Mouse (Mus musculus): Measurements from ENCODE around the gene Usp47. TPM values are rescaled to one million over a fixed set of nuclear protein-coding genes. Genes with fewer than 3 reads are reported as not detected.
A peak's percentile ranks its signal among the peaks of the same experiment; 100 is the strongest.

Usp47 gene
- polyA plus RNA-seq, 1 experiment from 2014 or later = 98.6 TPM

DNA sequence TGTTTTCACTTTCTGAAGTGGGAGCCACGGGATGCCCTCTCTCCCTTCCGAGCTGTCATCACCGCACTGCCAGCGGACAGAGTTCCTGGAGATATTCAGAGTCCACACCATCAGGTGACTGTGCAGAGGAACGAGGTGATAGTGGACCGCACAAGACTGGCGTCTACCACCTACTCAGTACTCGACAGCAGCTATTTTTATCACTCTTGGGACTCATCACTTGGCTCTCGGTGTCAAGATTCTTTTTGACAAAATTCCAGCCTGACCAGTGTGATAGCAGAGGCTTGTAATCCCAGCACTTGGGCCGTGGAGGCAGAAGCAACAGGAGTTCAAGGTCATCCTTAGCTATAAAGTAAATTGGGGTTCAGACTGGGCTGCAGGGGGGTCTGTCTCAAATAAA, 125.8 kb downstream of the Usp47 start:
- Histone ChIP-seq H3K36me3 (ENCODE audit: control insufficient read depth, insufficient read depth) (no peaks in the 10 kb centered on the region), H3K4me3 (replicated peaks; ENCODE audit: low read length) (no peak overlapping the region), H3K4me1 (replicated peaks; ENCODE audit: control insufficient read depth, insufficient read depth, low read length) (peaks cover 7% of the 10 kb centered on the region; the same call in 1 of the 2 replicates), H3K27me3 (replicated peaks; ENCODE audit: control insufficient read depth, insufficient read depth, low read length) (no peaks in the 10 kb centered on the region), H3K27ac (ENCODE audit: low read length) (no peak overlapping the region), H3K9ac (replicated peaks; ENCODE audit: low read depth, low read length) (no peak overlapping the region), H3K9me3 (ENCODE audit: control insufficient read depth, low read length) (no peaks in the 10 kb centered on the region), H3K4me2 (ENCODE audit: low read length) (no peak overlapping the region)
- 91% methylated on average over 10 of the region's 10 CpGs for WGBS
- ATAC-seq = no peak

DNA sequence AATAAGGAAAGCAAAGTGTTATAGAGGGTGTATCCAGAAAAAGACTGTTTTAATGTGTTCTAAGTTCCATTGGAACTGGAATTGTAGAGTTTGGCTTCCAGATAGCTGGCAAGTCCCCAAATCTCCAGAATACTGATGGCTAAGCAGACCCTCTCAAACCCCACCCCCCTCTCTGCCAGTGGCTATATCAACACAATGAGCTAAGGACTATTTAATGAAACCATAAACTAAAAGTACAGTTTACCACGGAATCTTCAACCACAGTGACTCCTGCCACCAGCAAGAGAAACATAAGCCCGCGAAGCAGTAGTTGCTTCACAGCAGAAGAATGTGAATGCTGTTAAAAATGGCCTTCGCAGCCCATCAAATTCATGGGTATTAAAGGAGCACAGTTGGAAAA, 131.1 kb downstream of the Usp47 start:
- H3K27me3 ChIP-seq (replicated peaks; ENCODE audit: control insufficient read depth, insufficient read depth, low read length) = no peaks in the 10 kb centered on the region; the same call in 1 of the 2 replicates
- no peak overlapping the region for H3K9ac ChIP-seq (replicated peaks; ENCODE audit: low read depth, low read length)
- no peak overlapping the region for H3K4me2 ChIP-seq (ENCODE audit: low read length)
- H3K36me3 ChIP-seq (ENCODE audit: control insufficient read depth, insufficient read depth) = no peaks in the 10 kb centered on the region
- H3K9me3 ChIP-seq (ENCODE audit: control insufficient read depth, low read length) = no peaks in the 10 kb centered on the region
- no peak overlapping the region for H3K4me3 ChIP-seq (replicated peaks; ENCODE audit: low read length)
- no peak for ATAC-seq
- WGBS = 81% methylated on average over 4 of the region's 4 CpGs
- H3K27ac ChIP-seq (ENCODE audit: low read length) = no peak overlapping the region
- H3K4me1 ChIP-seq (replicated peaks; ENCODE audit: control insufficient read depth, insufficient read depth, low read length) = peaks cover 20% of the 10 kb centered on the region

GRCm38 (mm10) chr7:112155194-112155593, 131.9 kb downstream of the Usp47 start:
- 36% methylated on average over 1 of the region's 1 CpGs for WGBS
- no peak overlapping the region for H3K4me2 ChIP-seq (ENCODE audit: low read length)

GRCm38 (mm10) chr7:112157584-112158315, 134.4 kb downstream of the Usp47 start:
- 11% methylated on average over 22 of the region's 23 CpGs for WGBS
- Histone ChIP-seq H3K4me3 (replicated peaks; ENCODE audit: low read length) (peak overlapping the region; percentile 52), H3K27ac (ENCODE audit: low read length) (no peak overlapping the region), H3K4me2 (ENCODE audit: low read length) (peak overlapping the region; percentile 55), H3K9ac (replicated peaks; ENCODE audit: low read depth, low read length) (peak overlapping the region; percentile 62), H3K9me3 (ENCODE audit: control insufficient read depth, low read length) (no peaks in the 10 kb centered on the region), H3K4me1 (replicated peaks; ENCODE audit: control insufficient read depth, insufficient read depth, low read length) (peaks cover 20% of the 10 kb centered on the region), H3K36me3 (ENCODE audit: control insufficient read depth, insufficient read depth) (no peaks in the 10 kb centered on the region), H3K27me3 (replicated peaks; ENCODE audit: control insufficient read depth, insufficient read depth, low read length) (no peaks in the 10 kb centered on the region; the same call in 1 of the 2 replicates)
- peak; percentile 15; the same call in 1 of the 2 replicates for ATAC-seq

More at GRCm38 (mm10) chr7:112155194-112155593, 131.9 kb downstream of the Usp47 start:
- H3K4me1 ChIP-seq (replicated peaks; ENCODE audit: control insufficient read depth, insufficient read depth, low read length) = peaks cover 20% of the 10 kb centered on the region
- no peak overlapping the region for H3K4me3 ChIP-seq (replicated peaks; ENCODE audit: low read length)
- no peak overlapping the region for H3K9ac ChIP-seq (replicated peaks; ENCODE audit: low read depth, low read length)
- no peak for ATAC-seq
- no peaks in the 10 kb centered on the region for H3K36me3 ChIP-seq (ENCODE audit: control insufficient read depth, insufficient read depth)
- H3K27ac ChIP-seq (ENCODE audit: low read length) = no peak overlapping the region
- H3K9me3 ChIP-seq (ENCODE audit: control insufficient read depth, low read length) = no peaks in the 10 kb centered on the region
- no peaks in the 10 kb centered on the region; the same call in 1 of the 2 replicates for H3K27me3 ChIP-seq (replicated peaks; ENCODE audit: control insufficient read depth, insufficient read depth, low read length)

DNA sequence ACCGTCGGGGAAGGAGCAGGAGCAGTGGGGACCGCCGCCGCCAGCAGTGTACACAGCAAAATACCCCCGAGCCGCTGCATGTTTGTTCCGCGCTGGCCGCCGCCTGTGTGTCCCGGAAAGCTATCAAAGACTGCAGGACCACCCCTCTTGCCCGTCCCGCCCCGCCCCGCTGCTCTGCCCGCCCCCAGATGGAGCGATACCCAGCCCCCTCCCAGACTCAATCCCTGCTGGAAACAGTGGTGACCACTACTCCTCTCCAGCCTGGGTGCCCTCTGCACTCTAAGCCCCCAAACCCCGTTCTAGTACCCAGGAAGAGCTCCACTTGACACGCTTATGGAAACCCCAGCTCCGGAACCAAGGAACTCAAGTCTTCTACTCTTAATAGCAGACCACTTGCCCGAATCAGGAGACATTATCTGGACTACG, 135.0 kb downstream of the Usp47 start:
- H3K9me3 ChIP-seq (ENCODE audit: control insufficient read depth, low read length) = no peaks in the 10 kb centered on the region
- peak overlapping the region; percentile 55 for H3K4me2 ChIP-seq (ENCODE audit: low read length)
- H3K4me1 ChIP-seq (replicated peaks; ENCODE audit: control insufficient read depth, insufficient read depth, low read length) = peaks cover 20% of the 10 kb centered on the region
- H3K27ac ChIP-seq (ENCODE audit: low read length) = no peak overlapping the region
- no peaks in the 10 kb centered on the region for H3K36me3 ChIP-seq (ENCODE audit: control insufficient read depth, insufficient read depth)
- under 1% methylated on average over 22 of the region's 23 CpGs for WGBS
- ATAC-seq = peak; percentile 77
- H3K4me3 ChIP-seq (replicated peaks; ENCODE audit: low read length) = peak overlapping the region; percentile 52
- H3K27me3 ChIP-seq (replicated peaks; ENCODE audit: control insufficient read depth, insufficient read depth, low read length) = no peaks in the 10 kb centered on the region; the same call in 1 of the 2 replicates
- peak overlapping the region; percentile 62 for H3K9ac ChIP-seq (replicated peaks; ENCODE audit: low read depth, low read length)

- Histone ChIP-seq H3K4me2 (ENCODE audit: low read length) (peak within 1 kb of the TSS; percentile 55), H3K27ac (ENCODE audit: low read length) (no peak within 1 kb of the TSS), H3K36me3 (ENCODE audit: control insufficient read depth, insufficient read depth) (no peaks in the 10 kb centered on the region), H3K9ac (replicated peaks; ENCODE audit: low read depth, low read length) (peak within 1 kb of the TSS; percentile 62), H3K27me3 (replicated peaks; ENCODE audit: control insufficient read depth, insufficient read depth, low read length) (no peaks in the 10 kb centered on the region; the same call in 1 of the 2 replicates), H3K4me3 (replicated peaks; ENCODE audit: low read length) (peak within 1 kb of the TSS; percentile 52), H3K9me3 (ENCODE audit: control insufficient read depth, low read length) (no peaks in the 10 kb centered on the region), H3K4me1 (replicated peaks; ENCODE audit: control insufficient read depth, insufficient read depth, low read length) (peaks cover 17% of the 10 kb centered on the region)
- WGBS = 5% methylated on average over 21 of the region's 21 CpGs
- ATAC-seq = peak; percentile 60
Measured at GRCm38 (mm10) chr7:112158942-112159341, 135.6 kb downstream of the Usp47 start, which contains the start of gene Dkk3. TSS of gene Dkk3 (minus strand) at chr7:112159057.

GRCm38 (mm10) chr7:112159835-112160234, 136.5 kb downstream of the Usp47 start:
- Histone ChIP-seq H3K9ac (replicated peaks; ENCODE audit: low read depth, low read length) (no peak overlapping the region), H3K9me3 (ENCODE audit: control insufficient read depth, low read length) (no peaks in the 10 kb centered on the region), H3K36me3 (ENCODE audit: control insufficient read depth, insufficient read depth) (no peaks in the 10 kb centered on the region), H3K4me2 (ENCODE audit: low read length) (no peak overlapping the region), H3K4me1 (replicated peaks; ENCODE audit: control insufficient read depth, insufficient read depth, low read length) (peaks cover 9% of the 10 kb centered on the region), H3K27ac (ENCODE audit: low read length) (no peak overlapping the region), H3K4me3 (replicated peaks; ENCODE audit: low read length) (no peak overlapping the region), H3K27me3 (replicated peaks; ENCODE audit: control insufficient read depth, insufficient read depth, low read length) (no peaks in the 10 kb centered on the region; the same call in 1 of the 2 replicates)
- 35% methylated on average over 5 of the region's 6 CpGs for WGBS
- ATAC-seq = no peak

Other genes starting within 250 kb of the Usp47 start
- gene Galnt18, start 243.5 kb upstream of the Usp47 start, polyA plus RNA-seq (2015; fragmentation: Nextera tagmentation; extraction: Ambion mirVana) = 12.0 and 13.6 TPM in 2 replicates
- gene Dkk3, start 135.6 kb downstream of the Usp47 start, polyA plus RNA-seq (2015; fragmentation: Nextera tagmentation; extraction: Ambion mirVana) = 22.0 and 29.9 TPM in 2 replicates
- gene Mical2, start 202.4 kb downstream of the Usp47 start, polyA plus RNA-seq (2015; fragmentation: Nextera tagmentation; extraction: Ambion mirVana) = 10.0 and 11.1 TPM in 2 replicates

All from forebrain, embryonic 16.5 days (tissue).